Mouse (Mus musculus): Measurements from ENCODE around the gene Olfr678.
"Not testable (repeated sequence)": the region's sequence is repeated elsewhere in the genome, so short reads cannot be mapped to it uniquely, and the experiment has no call there.

Olfr678 gene

GRCm38 (mm10) chr7:105064175-105064574 lies at the start of gene Olfr678:
Gene Olfr678 (plus strand): TSS chr7:105064475.
- DNase-seq = no peak

- DNase-seq = no peak
Measured at GRCm38 (mm10) chr7:105022530-105022929, 41.7 kb upstream of the Olfr678 start.

- no peak for DNase-seq
Measured at GRCm38 (mm10) chr7:105028360-105028759, 35.9 kb upstream of the Olfr678 start, which contains the start of gene Olfr675. Gene Olfr675 (minus strand): TSS chr7:105028460.

- no peak for DNase-seq
Measured at GRCm38 (mm10) chr7:105032398-105032797, 31.9 kb upstream of the Olfr678 start, which contains the start of gene Olfr676. Gene Olfr676 (plus strand): TSS chr7:105032698.

GRCm38 (mm10) chr7:105033836-105034235 lies 30.4 kb upstream of the Olfr678 start:
- not testable (repeated sequence) for DNase-seq

- DNase-seq = no peak
Measured at GRCm38 (mm10) chr7:105058951-105059350, 5.3 kb upstream of the Olfr678 start.

- DNase-seq = no peak
Measured at GRCm38 (mm10) chr7:105080905-105081304, 16.6 kb downstream of the Olfr678 start, which contains the start of gene Olfr679. Gene Olfr679 (plus strand): TSS chr7:105081205.

- DNase-seq = not testable (repeated sequence)
Measured at GRCm38 (mm10) chr7:105092717-105093116, 28.4 kb downstream of the Olfr678 start, which contains the start of gene Olfr680-ps1. Gene Olfr680-ps1 (minus strand): TSS chr7:105092817.

GRCm38 (mm10) chr7:105116536-105116935 lies 52.3 kb downstream of the Olfr678 start, which contains the start of gene Olfr681:
Gene Olfr681 (plus strand): TSS chr7:105116836.
- no peak for DNase-seq
